Mouse (Mus musculus): ENCODE measurements around the gene Fbxw8. TPM values are rescaled to one million over a fixed set of nuclear protein-coding genes. Genes with fewer than 3 reads are reported as not detected.
A peak's percentile ranks its signal among the peaks of the same experiment; 100 is the strongest.

The Fbxw8 gene
- 23.6 and 24.0 TPM in 2 replicates for polyA plus RNA-seq (2015; fragmentation: Nextera tagmentation; extraction: Ambion mirVana)

- peaks cover 16% of the 10 kb centered on the region; the same call in 1 of the 2 replicates for H3K4me1 ChIP-seq
- under 1% methylated on average over 67 of the region's 67 CpGs for WGBS
These were observed at the start of gene Fbxw8 for GRCm38 (mm10) chr5:118154839-118155564. Gene Fbxw8, minus strand, starts transcription at chr5:118155464.

DNA sequence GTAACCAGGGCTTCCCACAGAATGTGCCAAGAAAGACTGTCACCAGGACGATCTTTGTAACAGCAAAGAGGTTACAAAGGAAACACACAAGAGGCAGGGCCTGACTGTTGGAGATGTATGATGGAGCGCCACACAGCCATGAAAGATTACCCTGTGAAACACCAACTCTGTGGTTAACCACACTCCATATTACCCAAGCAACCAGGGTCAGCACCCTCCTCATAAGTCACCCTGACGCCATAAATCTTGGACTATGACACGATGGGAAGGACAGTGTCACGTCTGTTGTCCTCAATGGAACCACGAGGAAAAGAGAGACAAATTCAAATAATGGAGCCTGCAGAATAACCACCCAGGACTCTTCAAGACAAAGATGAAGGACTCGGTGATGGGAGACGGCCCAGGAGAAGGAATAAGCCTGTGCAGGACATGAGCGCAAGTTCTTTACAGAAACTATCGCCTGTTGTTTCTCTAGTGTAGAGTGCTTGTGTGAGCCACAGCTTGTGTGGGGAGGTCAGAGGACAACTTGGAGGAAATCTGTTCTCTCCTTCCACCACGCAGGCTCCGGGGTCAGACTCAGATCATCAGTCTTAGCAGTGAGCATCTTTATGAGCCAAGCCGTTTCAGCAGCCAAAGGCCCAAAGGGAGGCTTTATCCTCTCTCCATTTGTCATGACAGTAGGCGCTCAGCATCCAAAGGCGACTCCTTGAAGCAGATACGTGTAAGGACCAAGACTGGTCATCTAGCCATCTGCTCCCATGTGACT, 49.6 kb upstream of the Fbxw8 start:
- no peak for ATAC-seq (ENCODE audit: insufficient read depth, low FRiP score, low read depth)
- Histone ChIP-seq H3K9ac (no peak overlapping the region), H3K4me1 (no peaks in the 10 kb centered on the region), H3K27ac (no peak overlapping the region), H3K27me3 (replicated peaks) (no peaks in the 10 kb centered on the region), H3K4me3 (replicated peaks) (no peak overlapping the region), H3K9me3 (no peaks in the 10 kb centered on the region), H3K36me3 (no peaks in the 10 kb centered on the region), H3K4me2 (no peak overlapping the region)
- 50% methylated on average over 16 of the region's 16 CpGs for WGBS

More at GRCm38 (mm10) chr5:118154839-118155564, at the start of gene Fbxw8:
- Histone ChIP-seq H3K27me3 (replicated peaks) (no peaks in the 10 kb centered on the region), H3K36me3 (no peaks in the 10 kb centered on the region), H3K9me3 (no peaks in the 10 kb centered on the region), H3K27ac (0 out of 2 replicates have a peak within 1 kb of the TSS, but pooled peaks have one; percentile 11), H3K4me3 (replicated peaks) (peak within 1 kb of the TSS; percentile 98), H3K9ac (peak within 1 kb of the TSS; percentile 94), H3K4me2 (peak within 1 kb of the TSS; percentile 65)
- ATAC-seq (ENCODE audit: insufficient read depth, low FRiP score, low read depth), result peak; percentile 84

DNA sequence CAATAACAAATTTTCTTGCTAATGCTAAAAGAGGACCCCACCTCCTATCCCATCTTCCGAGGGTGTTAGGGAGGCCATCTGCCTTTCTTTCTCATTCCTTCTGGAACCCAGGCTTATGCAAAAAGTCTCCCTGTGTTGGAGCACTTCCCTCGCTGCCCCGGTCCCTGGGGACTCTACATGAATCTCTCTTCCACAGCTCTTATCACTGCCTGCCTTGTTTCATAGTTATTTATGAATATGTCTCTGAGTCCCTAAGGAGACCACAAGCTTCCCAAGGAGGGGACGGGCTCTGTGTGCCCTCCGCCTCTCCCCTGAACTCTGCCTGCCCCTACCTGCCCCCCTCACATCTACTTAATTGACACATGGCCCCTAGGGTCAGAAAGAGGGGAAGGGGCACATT, 44.4 kb upstream of the Fbxw8 start:
- ATAC-seq (ENCODE audit: insufficient read depth, low FRiP score, low read depth), result no peak
- H3K27me3 ChIP-seq (replicated peaks), result no peaks in the 10 kb centered on the region
- H3K4me3 ChIP-seq (replicated peaks), result no peak overlapping the region
- H3K36me3 ChIP-seq, result no peaks in the 10 kb centered on the region
- 65% methylated on average over 5 of the region's 5 CpGs for WGBS
- no peak overlapping the region for H3K9ac ChIP-seq
- H3K9me3 ChIP-seq, result no peaks in the 10 kb centered on the region
- no peak overlapping the region for H3K4me2 ChIP-seq
- no peak overlapping the region for H3K27ac ChIP-seq
- H3K4me1 ChIP-seq, result no peaks in the 10 kb centered on the region

DNA sequence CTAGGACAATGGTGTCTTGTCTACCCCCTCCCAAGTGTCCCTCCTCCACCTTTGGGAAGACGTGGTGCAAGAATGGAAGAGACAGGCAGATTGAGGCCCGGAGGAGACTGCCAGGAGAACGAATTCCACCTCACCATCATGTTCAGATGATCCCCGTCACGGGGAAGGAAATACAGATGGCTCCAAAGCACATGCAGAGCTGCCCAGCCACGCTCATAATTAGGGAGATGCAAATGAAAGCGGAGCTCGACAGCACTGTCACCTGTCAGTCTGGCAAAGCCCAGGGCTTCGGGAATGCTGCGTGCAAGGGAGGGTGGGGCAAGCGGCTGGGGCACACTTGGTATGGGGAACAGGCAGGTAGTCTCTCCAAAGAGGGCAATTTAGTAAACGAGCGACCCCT, 42.2 kb upstream of the Fbxw8 start:
- Histone ChIP-seq H3K4me2 (no peak overlapping the region), H3K9ac (no peak overlapping the region), H3K4me1 (no peaks in the 10 kb centered on the region), H3K9me3 (no peaks in the 10 kb centered on the region), H3K4me3 (replicated peaks) (no peak overlapping the region), H3K36me3 (no peaks in the 10 kb centered on the region), H3K27me3 (replicated peaks) (no peaks in the 10 kb centered on the region), H3K27ac (no peak overlapping the region)
- 75% methylated on average over 13 of the region's 13 CpGs for WGBS
- no peak for ATAC-seq (ENCODE audit: insufficient read depth, low FRiP score, low read depth)

GRCm38 (mm10) chr5:118192221-118192620, 37.0 kb upstream of the Fbxw8 start:
- no peaks in the 10 kb centered on the region; the same call in 1 of the 2 replicates for H3K4me1 ChIP-seq
- ATAC-seq (ENCODE audit: insufficient read depth, low FRiP score, low read depth), result no peak
- H3K27ac ChIP-seq, result no peak overlapping the region
- no peak overlapping the region for H3K4me2 ChIP-seq
- WGBS, result 30% methylated on average over 18 of the region's 18 CpGs
- no peaks in the 10 kb centered on the region for H3K36me3 ChIP-seq
- peaks cover 14% of the 10 kb centered on the region for H3K27me3 ChIP-seq (replicated peaks)
- H3K4me3 ChIP-seq (replicated peaks), result no peak overlapping the region
- H3K9ac ChIP-seq, result no peak overlapping the region
- no peaks in the 10 kb centered on the region for H3K9me3 ChIP-seq

- no peaks in the 10 kb centered on the region; the same call in 1 of the 2 replicates for H3K4me1 ChIP-seq
- no peak overlapping the region for H3K4me3 ChIP-seq (replicated peaks)
- no peak for ATAC-seq (ENCODE audit: insufficient read depth, low FRiP score, low read depth)
- H3K4me2 ChIP-seq, result no peak overlapping the region
- peaks cover 14% of the 10 kb centered on the region for H3K27me3 ChIP-seq (replicated peaks)
- H3K27ac ChIP-seq, result no peak overlapping the region
- no peak overlapping the region for H3K9ac ChIP-seq
- WGBS, result 75% methylated on average over 9 of the region's 9 CpGs
- no peaks in the 10 kb centered on the region for H3K36me3 ChIP-seq
- no peaks in the 10 kb centered on the region for H3K9me3 ChIP-seq
These were observed 35.2 kb upstream of the Fbxw8 start for GRCm38 (mm10) chr5:118190491-118190890.

- no peak overlapping the region for H3K27ac ChIP-seq
- 55% methylated on average over 6 of the region's 6 CpGs for WGBS
- peaks cover 14% of the 10 kb centered on the region for H3K27me3 ChIP-seq (replicated peaks)
- H3K36me3 ChIP-seq, result no peaks in the 10 kb centered on the region
- no peak overlapping the region for H3K9ac ChIP-seq
- H3K4me2 ChIP-seq, result no peak overlapping the region
- H3K4me1 ChIP-seq, result no peaks in the 10 kb centered on the region; the same call in 1 of the 2 replicates
- H3K9me3 ChIP-seq, result no peaks in the 10 kb centered on the region
- ATAC-seq (ENCODE audit: insufficient read depth, low FRiP score, low read depth), result no peak
- H3K4me3 ChIP-seq (replicated peaks), result no peak overlapping the region
These were observed 33.1 kb upstream of the Fbxw8 start for GRCm38 (mm10) chr5:118188356-118188755.

GRCm38 (mm10) chr5:118186903-118187633, 31.8 kb upstream of the Fbxw8 start:
- no peaks in the 10 kb centered on the region; the same call in 1 of the 2 replicates for H3K4me1 ChIP-seq
- H3K4me2 ChIP-seq, result no peak overlapping the region
- no peak overlapping the region for H3K4me3 ChIP-seq (replicated peaks)
- no peaks in the 10 kb centered on the region for H3K9me3 ChIP-seq
- peaks cover 12% of the 10 kb centered on the region for H3K27me3 ChIP-seq (replicated peaks)
- H3K27ac ChIP-seq, result no peak overlapping the region
- no peak for ATAC-seq (ENCODE audit: insufficient read depth, low FRiP score, low read depth)
- 72% methylated on average over 9 of the region's 9 CpGs for WGBS
- H3K36me3 ChIP-seq, result no peaks in the 10 kb centered on the region
- H3K9ac ChIP-seq, result no peak overlapping the region

DNA sequence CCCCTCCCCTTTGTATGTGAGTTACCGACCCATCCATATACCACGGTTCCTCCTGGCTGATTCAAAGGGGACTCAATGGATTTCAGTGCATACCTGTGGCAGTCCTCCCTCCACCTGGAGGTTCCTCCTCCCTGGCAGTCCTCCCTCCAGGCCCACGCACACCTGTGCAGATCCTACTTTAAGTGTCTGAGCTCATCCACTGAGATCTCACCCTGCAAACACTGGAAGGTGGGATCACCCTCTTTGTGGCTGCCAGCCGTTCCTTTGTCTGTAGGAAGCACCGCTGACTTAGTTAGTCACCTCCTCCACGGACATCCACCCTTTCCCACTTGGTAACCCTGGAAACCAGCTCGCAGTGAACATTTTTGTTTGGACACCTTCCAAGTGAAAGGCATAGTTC, 22.4 kb upstream of the Fbxw8 start:
- Histone ChIP-seq H3K36me3 (no peaks in the 10 kb centered on the region), H3K9ac (no peak overlapping the region), H3K9me3 (no peaks in the 10 kb centered on the region; the same call in 1 of the 2 replicates), H3K4me2 (no peak overlapping the region), H3K4me3 (replicated peaks) (no peak overlapping the region), H3K27me3 (replicated peaks) (peaks cover 21% of the 10 kb centered on the region), H3K27ac (no peak overlapping the region), H3K4me1 (peaks cover 6% of the 10 kb centered on the region; the same call in 1 of the 2 replicates)
- no peak for ATAC-seq (ENCODE audit: insufficient read depth, low FRiP score, low read depth)
- WGBS, result 68% methylated on average over 7 of the region's 7 CpGs

DNA sequence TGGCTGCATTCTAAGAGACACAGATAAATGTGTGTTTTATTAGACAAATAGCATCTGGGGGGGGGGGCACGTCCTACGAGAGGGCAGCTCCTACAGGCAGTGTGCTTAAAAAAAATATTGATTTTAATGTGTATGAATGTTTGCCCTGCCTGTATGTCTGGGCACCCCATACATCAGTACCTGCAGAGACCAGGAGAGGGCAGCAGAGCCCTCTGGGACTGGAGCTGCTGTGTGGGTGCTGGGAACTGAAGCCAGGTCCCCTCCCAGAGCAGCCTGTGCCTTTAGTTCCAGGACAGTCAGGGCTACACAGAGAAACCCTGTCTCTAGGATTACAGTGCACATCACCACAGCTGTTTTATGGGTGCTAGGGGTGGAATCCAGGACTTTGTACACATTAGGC, 19.9 kb upstream of the Fbxw8 start:
- WGBS, result 26% methylated on average over 2 of the region's 2 CpGs
- Histone ChIP-seq H3K36me3 (no peaks in the 10 kb centered on the region), H3K9ac (no peak overlapping the region), H3K4me1 (peaks cover 22% of the 10 kb centered on the region), H3K27ac (no peak overlapping the region), H3K27me3 (replicated peaks) (peaks cover 41% of the 10 kb centered on the region), H3K9me3 (no peaks in the 10 kb centered on the region; the same call in 1 of the 2 replicates), H3K4me3 (replicated peaks) (no peak overlapping the region), H3K4me2 (no peak overlapping the region)
- no peak for ATAC-seq (ENCODE audit: insufficient read depth, low FRiP score, low read depth)

DNA sequence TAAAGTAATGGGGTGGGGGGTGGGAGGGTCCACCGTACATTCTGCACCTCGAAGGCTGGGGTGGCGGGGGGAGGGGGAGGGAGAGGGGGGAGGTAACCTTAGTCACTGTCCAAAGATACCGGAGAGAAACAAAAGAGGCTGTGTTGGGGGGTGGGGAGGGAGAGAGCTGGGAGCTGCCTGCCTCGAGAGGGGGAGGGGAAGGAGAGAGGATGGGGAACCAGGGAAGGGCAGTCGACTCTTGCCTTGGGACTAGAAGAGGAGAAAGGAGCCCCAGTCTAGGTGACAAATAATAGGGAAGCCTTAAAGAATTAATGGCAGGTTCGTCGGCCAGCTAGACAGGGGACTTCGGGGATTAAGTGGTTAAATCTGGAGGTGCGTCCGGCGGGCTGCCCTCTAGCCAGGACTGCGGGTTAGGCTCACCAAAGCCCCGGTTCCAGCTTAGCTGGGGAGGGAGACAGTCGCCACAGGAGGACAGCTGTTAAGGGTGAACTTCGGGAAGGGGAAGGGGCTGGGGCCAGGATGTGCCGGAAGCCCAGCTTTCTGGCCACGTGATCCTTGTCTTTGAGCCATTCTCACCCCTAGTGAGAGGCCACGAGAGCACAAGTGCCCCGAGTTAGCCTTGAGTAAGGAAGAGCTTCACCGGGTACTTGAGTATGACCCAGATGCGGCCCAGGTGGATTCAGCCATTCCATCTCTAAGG, 19.2 kb upstream of the Fbxw8 start:
- Histone ChIP-seq H3K36me3 (no peaks in the 10 kb centered on the region), H3K27me3 (replicated peaks) (peaks cover 47% of the 10 kb centered on the region), H3K4me3 (replicated peaks) (peak overlapping the region; percentile 19; the same call in 1 of the 2 replicates), H3K27ac (no peak overlapping the region), H3K4me2 (peak overlapping the region; percentile 48), H3K4me1 (peaks cover 28% of the 10 kb centered on the region), H3K9me3 (no peaks in the 10 kb centered on the region; the same call in 1 of the 2 replicates), H3K9ac (no peak overlapping the region)
- under 1% methylated on average over 22 of the region's 22 CpGs for WGBS
- no peak for ATAC-seq (ENCODE audit: insufficient read depth, low FRiP score, low read depth)
